Mouse (Mus musculus) adrenal gland, adult (tissue): ENCODE results near the gene Gm1604a.
"Not testable (repeated sequence)": the region's sequence is repeated elsewhere in the genome, so short reads cannot be mapped to it uniquely, and the experiment has no call there.

ENCODE experiments used
- DNase-seq, 2 experiments: peaks; one replicate each; pipeline ENCODE4 v3.0.0; 2022 to 2023; ENCODE audit warnings: low spot score in 1 of 2; ENCODE audit not compliant: inconsistent age in 2 of 2

The Gm1604a gene

GRCm38 (mm10) chr17:7068997-7069539 is 43.7 kb downstream of the Gm1604a start:
- DNase-seq = not testable (repeated sequence)

- DNase-seq = not testable (repeated sequence)
Observed at GRCm38 (mm10) chr17:7069561-7070240, 44.3 kb downstream of the Gm1604a start.

- DNase-seq = peak; percentile 38 to 74
Observed at GRCm38 (mm10) chr17:7074494-7074893, 49.1 kb downstream of the Gm1604a start.

- DNase-seq = not testable (repeated sequence)
Observed at GRCm38 (mm10) chr17:7075519-7075918, 50.2 kb downstream of the Gm1604a start.

- peak; percentile 53 to 84 for DNase-seq
Observed at GRCm38 (mm10) chr17:7079558-7079957, 54.2 kb downstream of the Gm1604a start.

GRCm38 (mm10) chr17:7084523-7084922 is 59.2 kb downstream of the Gm1604a start:
- not testable (repeated sequence) for DNase-seq

- not testable (repeated sequence) for DNase-seq
Observed at GRCm38 (mm10) chr17:7085469-7086168, 60.3 kb downstream of the Gm1604a start.

GRCm38 (mm10) chr17:7086836-7087235 is 61.5 kb downstream of the Gm1604a start:
- not testable (repeated sequence) for DNase-seq

- DNase-seq = not testable (repeated sequence)
Observed at GRCm38 (mm10) chr17:7097835-7098519, 72.6 kb downstream of the Gm1604a start.

- not testable (repeated sequence) for DNase-seq
Observed at GRCm38 (mm10) chr17:7099096-7099495, 73.7 kb downstream of the Gm1604a start.

- not testable (repeated sequence) for DNase-seq
Observed at GRCm38 (mm10) chr17:7102945-7103344, 77.6 kb downstream of the Gm1604a start.

- DNase-seq = not testable (repeated sequence)
Observed at GRCm38 (mm10) chr17:7111658-7112057, 86.3 kb downstream of the Gm1604a start.

GRCm38 (mm10) chr17:7116265-7116664 is 90.9 kb downstream of the Gm1604a start:
- not testable (repeated sequence) for DNase-seq

GRCm38 (mm10) chr17:7120835-7121234 is 95.5 kb downstream of the Gm1604a start:
- not testable (repeated sequence) for DNase-seq

- not testable (repeated sequence) for DNase-seq
Observed at GRCm38 (mm10) chr17:7122554-7122953, 97.2 kb downstream of the Gm1604a start.

- not testable (repeated sequence) for DNase-seq
Observed at GRCm38 (mm10) chr17:7126475-7126874, 101.1 kb downstream of the Gm1604a start.

- DNase-seq = not testable (repeated sequence)
Observed at GRCm38 (mm10) chr17:7134002-7134401, 108.6 kb downstream of the Gm1604a start.

GRCm38 (mm10) chr17:7135277-7135676 is 109.9 kb downstream of the Gm1604a start:
- not testable (repeated sequence) for DNase-seq
